Mouse (Mus musculus) intestine, embryonic 14.5 days (tissue): ENCODE results near the gene Fkbp14. TPM values are rescaled to one million over a fixed set of nuclear protein-coding genes. Genes with fewer than 3 reads are reported as not detected.

ENCODE experiments used
- ATAC-seq: fragments of 200-750 bp; cut with Nextera tagmentation; replicated peaks from 2 replicates; pipeline ENCODE4 v1.8.0; 2017; ENCODE audit warnings: low read depth, moderate number of reproducible peaks, moderate TSS enrichment, moderate library complexity; ENCODE audit not compliant: low FRiP score, low TSS enrichment
- DNase-seq: peaks from one replicate; pipeline ENCODE4 v3.0.0-alpha.2; 2018; ENCODE audit warnings: low spot score
- H3K27ac ChIP-seq: fragments of 300-500 bp; sonication (generic); 2 replicates; pipeline ENCODE4 v1.5.1; 2014; ENCODE audit warnings: low read depth, mild to moderate bottlenecking, control low read depth
- H3K27me3 ChIP-seq: fragments of 300-500 bp; sonication (generic); replicated peaks from 2 replicates; pipeline ENCODE4 v1.6.1; 2014; ENCODE audit warnings: low read length, control low read depth; ENCODE audit not compliant: control insufficient read depth, insufficient read depth
- H3K36me3 ChIP-seq: fragments of 300-500 bp; sonication (generic); 2 replicates; pipeline ENCODE4 v1.6.1; 2014; ENCODE audit warnings: low read length, control low read depth; ENCODE audit not compliant: control insufficient read depth, insufficient read depth
- H3K4me1 ChIP-seq: fragments of 300-500 bp; sonication (generic); replicated peaks from 2 replicates; pipeline ENCODE4 v1.6.1; 2014; ENCODE audit warnings: low read length, control low read depth, mixed read lengths; ENCODE audit not compliant: control insufficient read depth, insufficient read depth
- H3K4me2 ChIP-seq: fragments of 300-500 bp; sonication (generic); 2 replicates; pipeline ENCODE4 v1.6.1; 2014; ENCODE audit warnings: low read length
- H3K4me3 ChIP-seq: fragments of 300-500 bp; sonication (generic); 2 replicates; pipeline ENCODE4 v1.5.1; 2014; ENCODE audit warnings: low read depth, low read length, control low read depth, mixed read lengths
- H3K9ac ChIP-seq: fragments of 300-500 bp; sonication (generic); 2 replicates; pipeline ENCODE4 v1.6.1; 2014; ENCODE audit warnings: mild to moderate bottlenecking, low read length
- H3K9me3 ChIP-seq: fragments of 300-500 bp; sonication (generic); 2 replicates; pipeline ENCODE4 v1.6.1; 2016; ENCODE audit warnings: low read length, control low read depth; ENCODE audit not compliant: control insufficient read depth
- WGBS: fragments of 180-500 bp; shearing (Covaris S2); extraction: QIAGEN DNeasy Blood & Tissue Kit; methylation state at CpG from one replicate; pipeline ENCODE4 v1.1.7; 2014; 5-methylcytosine and 5-hydroxymethylcytosine counted together
- polyA plus RNA-seq: library from polyadenylated mRNA; unstranded; fragments of >200 nt; fragmentation: Nextera tagmentation; extraction: Ambion mirVana; gene quantifications from 2 replicates; pipeline ENCODE4 v1.2.1, GENCODE M21; 2014

Gene Fkbp14
- polyA plus RNA-seq, 1 experiment from 2014 or later, result 24.6 TPM

GRCm38 (mm10) chr6:54558466-54558865 is 38.6 kb downstream of the Fkbp14 start:
- Histone ChIP-seq H3K4me3 (no peak overlapping the region), H3K36me3 (no peaks in the 10 kb centered on the region), H3K4me1 (0 out of 2 replicates have a peak, but pooled peaks cover 3% of the 10 kb centered on the region), H3K9me3 (no peaks in the 10 kb centered on the region), H3K9ac (no peak overlapping the region), H3K4me2 (no peak overlapping the region), H3K27me3 (no peaks in the 10 kb centered on the region), H3K27ac (no peak overlapping the region)
- ATAC-seq (no peak), DNase-seq (no peak)
- 66% methylated on average over 7 of the region's 7 CpGs for WGBS

- H3K4me3 ChIP-seq, result no peak overlapping the region
- DNase-seq (no peak), ATAC-seq (no peak)
- WGBS, result 93% methylated on average over 7 of the region's 7 CpGs
- no peak overlapping the region for H3K27ac ChIP-seq
- no peaks in the 10 kb centered on the region for H3K36me3 ChIP-seq
- H3K9ac ChIP-seq, result no peak overlapping the region
- no peaks in the 10 kb centered on the region for H3K9me3 ChIP-seq
- no peaks in the 10 kb centered on the region for H3K27me3 ChIP-seq
- 0 out of 2 replicates have a peak, but pooled peaks cover 3% of the 10 kb centered on the region for H3K4me1 ChIP-seq
- H3K4me2 ChIP-seq, result no peak overlapping the region
These were observed 39.4 kb downstream of the Fkbp14 start for GRCm38 (mm10) chr6:54557671-54558070.

GRCm38 (mm10) chr6:54555816-54556215 is 41.3 kb downstream of the Fkbp14 start:
- DNase-seq (no peak), ATAC-seq (no peak)
- no peak overlapping the region for H3K9ac ChIP-seq
- no peaks in the 10 kb centered on the region for H3K36me3 ChIP-seq
- H3K4me2 ChIP-seq, result no peak overlapping the region
- H3K4me3 ChIP-seq, result no peak overlapping the region
- H3K4me1 ChIP-seq, result 0 out of 2 replicates have a peak, but pooled peaks cover 3% of the 10 kb centered on the region
- no peak overlapping the region for H3K27ac ChIP-seq
- no peaks in the 10 kb centered on the region for H3K9me3 ChIP-seq
- H3K27me3 ChIP-seq, result no peaks in the 10 kb centered on the region
- 31% methylated on average over 1 of the region's 1 CpGs for whole genome bisulfite sequencing

GRCm38 (mm10) chr6:54554341-54555110 is 42.6 kb downstream of the Fkbp14 start:
- H3K4me3 ChIP-seq, result no peak overlapping the region
- 59% methylated on average over 8 of the region's 8 CpGs for WGBS
- ATAC-seq (no peak), DNase-seq (no peak)
- no peaks in the 10 kb centered on the region for H3K36me3 ChIP-seq
- H3K27me3 ChIP-seq, result no peaks in the 10 kb centered on the region
- no peak overlapping the region for H3K9ac ChIP-seq
- H3K27ac ChIP-seq, result no peak overlapping the region
- H3K4me1 ChIP-seq, result 0 out of 2 replicates have a peak, but pooled peaks cover 3% of the 10 kb centered on the region
- H3K9me3 ChIP-seq, result no peaks in the 10 kb centered on the region
- H3K4me2 ChIP-seq, result no peak overlapping the region

- no peaks in the 10 kb centered on the region for H3K36me3 ChIP-seq
- no peaks in the 10 kb centered on the region for H3K27me3 ChIP-seq
- no peak overlapping the region for H3K9ac ChIP-seq
- WGBS, result 77% methylated on average over 2 of the region's 2 CpGs
- H3K4me2 ChIP-seq, result no peak overlapping the region
- no peaks in the 10 kb centered on the region for H3K9me3 ChIP-seq
- peaks cover 3% of the 10 kb centered on the region; the same call in 1 of the 2 replicates for H3K4me1 ChIP-seq
- DNase-seq (no peak), ATAC-seq (no peak)
- no peak overlapping the region for H3K27ac ChIP-seq
- no peak overlapping the region for H3K4me3 ChIP-seq
These were observed 43.5 kb downstream of the Fkbp14 start for GRCm38 (mm10) chr6:54553632-54554031.

- Histone ChIP-seq H3K9me3 (no peaks in the 10 kb centered on the region), H3K27me3 (no peaks in the 10 kb centered on the region), H3K27ac (no peak overlapping the region), H3K4me2 (no peak overlapping the region), H3K36me3 (no peaks in the 10 kb centered on the region), H3K4me3 (no peak overlapping the region), H3K9ac (no peak overlapping the region), H3K4me1 (peaks cover 7% of the 10 kb centered on the region; the same call in 1 of the 2 replicates)
- WGBS, result 81% methylated on average over 9 of the region's 9 CpGs
- no peak for ATAC-seq
- no peak for DNase-seq
These were observed 44.2 kb downstream of the Fkbp14 start for GRCm38 (mm10) chr6:54552721-54553413.

- H3K4me2 ChIP-seq, result no peak overlapping the region
- H3K9me3 ChIP-seq, result no peaks in the 10 kb centered on the region
- H3K27me3 ChIP-seq, result no peaks in the 10 kb centered on the region
- ATAC-seq (no peak), DNase-seq (no peak)
- no peak overlapping the region for H3K9ac ChIP-seq
- WGBS, result 73% methylated on average over 6 of the region's 7 CpGs
- no peak overlapping the region for H3K4me3 ChIP-seq
- H3K27ac ChIP-seq, result no peak overlapping the region
- no peaks in the 10 kb centered on the region for H3K36me3 ChIP-seq
- H3K4me1 ChIP-seq, result peaks cover 6% of the 10 kb centered on the region; the same call in 1 of the 2 replicates
These were observed 46.2 kb downstream of the Fkbp14 start for GRCm38 (mm10) chr6:54550801-54551323.

GRCm38 (mm10) chr6:54549311-54549710 is 47.8 kb downstream of the Fkbp14 start:
- WGBS, result 60% methylated on average over 4 of the region's 4 CpGs
- Histone ChIP-seq H3K4me3 (no peak overlapping the region), H3K9ac (no peak overlapping the region), H3K27ac (no peak overlapping the region), H3K4me2 (no peak overlapping the region), H3K36me3 (no peaks in the 10 kb centered on the region), H3K27me3 (no peaks in the 10 kb centered on the region), H3K4me1 (peaks cover 4% of the 10 kb centered on the region; the same call in 1 of the 2 replicates), H3K9me3 (no peaks in the 10 kb centered on the region)
- DNase-seq, result no peak
- ATAC-seq, result no peak
